Mouse (Mus musculus) left cerebral cortex, postnatal 36 days (tissue): ENCODE measurements around the gene Nucks1. TPM values are rescaled to one million over a fixed set of nuclear protein-coding genes. Genes with fewer than 3 reads are reported as not detected.

Experiments used
- DNase-seq, 2 experiments: peaks; one replicate each; pipeline ENCODE4 v3.0.0; 2021 to 2022; ENCODE audit warnings: low spot score in 2 of 2, mixed read lengths in 1 of 2
- intact Hi-C: fragments of 180-260 bp; cut with DNase I; formaldehyde crosslinking; loops from one replicate; pipeline ENCODE4 v1.15.1; 2025
- total RNA-seq, 2 experiments: library from RNA; stranded (reverse); gene quantifications; 2 replicates each; pipeline ENCODE4 v1.2.3; 2021

The Nucks1 gene
- total RNA-seq, 2 experiments from 2014 or later = 144 to 148 TPM

DNA sequence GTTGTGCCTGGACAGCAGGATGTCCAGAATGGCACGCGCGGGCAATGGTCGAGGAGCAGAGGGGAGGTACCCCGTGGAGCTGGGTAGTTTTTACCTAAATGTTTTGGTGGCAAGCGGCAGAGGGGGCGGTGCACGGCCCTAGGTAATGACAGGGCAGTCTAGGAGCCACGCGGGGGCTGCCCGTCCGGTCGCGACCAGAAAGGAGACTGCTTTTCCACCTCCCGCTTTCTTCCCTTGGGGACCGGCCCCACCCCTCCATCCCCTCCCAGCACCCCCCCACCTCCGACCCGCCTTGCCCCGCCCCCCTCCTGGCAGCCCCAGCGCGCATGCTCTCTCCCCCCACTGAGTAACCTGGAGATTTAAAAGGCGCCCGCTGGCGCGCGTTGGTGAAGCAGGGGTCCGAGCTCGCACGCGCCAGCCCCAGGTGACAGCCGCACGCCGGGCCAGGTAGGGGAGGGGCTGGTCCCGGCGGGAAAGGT, 52.3 kb downstream of the Nucks1 start, which contains the start of gene Slc45a3:
Slc45a3 (plus strand) TSS at position 362 of the 479 bp plus-strand sequence.
- intact Hi-C loops = no loop called here
- DNase-seq = no peak

DNA sequence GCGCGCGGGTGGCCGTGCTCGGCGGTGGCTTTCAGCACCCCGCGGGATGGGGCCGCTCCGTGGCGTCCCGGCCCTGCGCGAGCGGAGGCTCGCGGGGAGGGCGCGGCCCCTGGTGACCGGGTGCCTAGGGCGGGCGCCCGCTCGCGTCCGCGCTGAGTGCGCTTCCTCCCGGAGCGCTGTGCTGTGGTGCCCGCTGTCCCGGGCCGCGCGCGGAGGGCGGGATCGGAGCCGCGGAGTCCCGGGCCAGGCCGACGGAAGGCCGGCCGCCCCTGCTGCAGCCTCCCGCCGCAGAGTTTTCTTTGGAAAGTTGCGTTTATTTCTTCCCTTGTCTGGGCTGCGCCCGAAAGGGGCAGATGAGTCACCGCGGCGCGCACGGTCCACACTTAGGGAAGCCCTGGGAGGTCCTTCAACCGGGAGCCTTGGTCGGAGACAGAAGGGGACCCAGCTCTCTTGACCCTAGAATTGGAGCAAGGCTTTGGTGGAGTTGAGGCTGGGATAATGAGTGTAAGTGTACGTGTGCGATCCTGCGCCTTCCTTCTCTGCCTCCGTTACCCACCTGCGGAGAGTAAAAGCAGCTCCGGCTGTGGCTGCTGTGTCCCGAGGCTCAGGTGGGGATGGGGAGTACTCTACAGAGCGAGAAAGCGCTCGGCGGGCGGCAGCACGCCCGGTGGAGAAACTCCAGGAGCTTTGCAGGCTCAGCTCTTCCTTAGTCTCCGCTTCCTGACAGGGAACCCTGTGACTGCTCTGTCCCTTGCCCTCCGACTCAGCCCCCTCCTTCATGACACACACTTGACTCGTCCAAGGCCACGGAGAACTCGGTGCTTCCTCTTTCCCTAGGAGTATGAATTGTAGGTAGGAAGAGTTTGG, 53.0 kb downstream of the Nucks1 start:
- intact Hi-C loops = no loop called here
- DNase-seq = no peak

DNA sequence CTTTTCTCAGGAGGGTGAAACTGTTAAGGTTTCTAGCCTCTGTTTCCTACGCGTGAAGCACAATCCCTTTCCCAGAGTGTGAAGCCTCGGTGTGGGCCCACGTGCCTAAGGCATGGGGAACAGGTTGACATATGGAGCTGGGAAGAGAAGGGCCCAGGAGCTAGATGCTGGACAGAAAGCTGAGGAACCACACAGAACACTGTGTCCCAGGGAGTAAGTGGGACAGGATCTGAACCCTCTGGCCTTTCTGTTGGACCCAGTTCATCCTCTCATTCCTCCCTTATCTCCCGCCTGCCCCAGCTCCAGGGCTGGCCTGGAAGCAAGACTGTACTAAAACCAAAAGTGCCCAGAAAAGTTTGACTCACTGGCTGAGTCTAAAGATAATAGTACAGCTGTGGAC, 53.8 kb downstream of the Nucks1 start:
- intact Hi-C loops = no loop called here

DNA sequence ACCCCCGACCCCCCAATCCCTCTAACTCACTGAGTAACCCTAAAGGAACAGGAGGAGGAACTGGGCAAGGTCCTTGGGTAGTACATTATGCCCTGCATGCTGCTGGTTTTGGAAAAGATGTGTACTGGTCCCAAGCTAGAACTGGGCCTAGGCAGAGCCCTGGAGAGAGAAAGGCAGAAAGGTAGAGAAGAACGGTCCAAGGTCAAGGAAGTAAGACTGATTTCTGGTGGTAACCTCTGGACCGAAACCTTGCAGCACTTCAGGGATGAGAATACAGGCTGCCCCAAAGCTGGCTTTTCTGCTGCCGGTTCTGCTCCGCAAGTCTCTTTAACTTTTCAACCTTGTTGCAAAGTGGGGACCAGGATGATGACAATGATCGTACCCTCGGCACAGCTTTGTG, 54.2 kb downstream of the Nucks1 start:
- no peak for DNase-seq
- intact Hi-C loops = no loop called here

More for the DNA sequence above, 53.8 kb downstream of the Nucks1 start:
- no peak for DNase-seq

DNA sequence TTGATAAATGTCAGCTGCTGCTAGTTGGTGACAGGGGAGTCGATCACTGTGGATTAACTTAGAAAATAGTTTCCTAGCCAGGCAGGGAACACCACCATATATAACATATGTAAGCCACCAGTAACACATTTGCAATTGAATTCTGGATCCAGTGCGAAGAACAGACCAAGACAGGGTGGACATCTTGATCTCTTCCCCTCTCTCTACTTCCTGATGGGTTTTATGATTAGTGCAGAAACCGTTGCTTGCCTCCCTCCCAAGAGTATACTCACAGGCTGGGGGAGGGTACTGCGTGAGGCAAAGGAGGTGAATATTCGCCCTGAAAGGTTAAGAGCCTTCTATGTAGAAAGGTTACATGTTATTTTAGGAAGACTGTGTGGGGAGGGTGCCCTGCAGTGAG, 55.5 kb downstream of the Nucks1 start:
- no peak for DNase-seq
- intact Hi-C loops = no loop called here

DNA sequence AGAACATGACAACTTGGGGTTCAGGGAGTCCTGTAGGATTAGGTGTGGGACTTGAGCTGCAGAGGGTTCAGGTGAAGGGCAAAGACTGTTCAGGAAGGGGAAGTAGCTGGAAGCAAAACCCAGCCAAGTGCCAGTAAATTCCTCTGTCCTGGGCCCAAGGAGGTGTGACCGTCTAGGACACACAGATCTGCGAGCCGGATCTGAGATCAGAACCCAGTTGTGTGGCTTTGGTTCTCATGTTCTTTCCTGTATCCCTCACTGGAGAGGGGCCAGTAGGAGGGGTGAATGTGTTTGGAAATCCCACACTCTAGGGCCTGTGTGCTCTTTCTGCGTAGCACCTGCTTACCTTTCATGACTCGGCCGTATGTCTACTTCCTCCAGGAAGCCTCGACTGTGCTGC, 57.0 kb downstream of the Nucks1 start:
- intact Hi-C loops = no loop called here
- DNase-seq = no peak

DNA sequence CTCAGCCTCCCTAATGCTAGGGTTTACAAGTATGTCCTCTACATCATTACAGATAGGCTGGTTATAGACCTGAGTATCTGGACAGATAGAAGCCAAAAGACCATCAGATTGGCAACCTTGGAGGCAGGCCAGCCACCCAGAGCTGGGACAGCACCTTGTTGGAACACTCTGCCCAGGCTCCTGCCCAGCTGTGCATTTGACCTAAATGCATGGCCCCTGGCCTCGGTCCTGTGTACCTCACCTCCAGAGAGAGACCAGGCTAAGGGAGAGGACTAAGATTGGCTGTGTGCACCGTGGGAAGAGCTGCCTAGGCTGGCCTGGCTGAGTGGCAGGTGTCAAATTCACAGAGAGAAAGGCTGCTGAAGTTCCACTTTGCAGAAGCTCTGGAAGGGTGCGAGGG, 58.2 kb downstream of the Nucks1 start:
- intact Hi-C loops = no loop called here
- DNase-seq = no peak

DNA sequence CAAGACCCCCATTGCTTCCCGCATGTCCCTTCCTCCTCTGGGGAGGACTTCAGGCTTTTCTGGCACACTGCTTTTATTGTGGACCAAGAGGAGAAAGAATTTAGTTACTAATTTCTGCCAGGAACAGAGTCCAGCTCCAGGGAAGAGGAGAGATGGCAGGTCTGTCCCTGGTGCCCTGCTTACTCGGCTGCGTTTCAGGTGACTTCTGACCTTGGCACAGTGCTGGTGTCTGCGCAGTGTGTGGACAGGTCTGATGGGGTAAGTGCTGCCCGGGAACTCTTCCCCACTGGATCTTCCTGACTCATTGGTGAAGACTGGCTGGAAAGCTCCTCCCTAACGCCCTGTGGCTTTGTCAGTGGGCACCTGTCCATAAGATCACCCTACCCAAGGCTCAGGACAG, 58.6 kb downstream of the Nucks1 start:
- intact Hi-C loops = no loop called here
- DNase-seq = no peak

DNA sequence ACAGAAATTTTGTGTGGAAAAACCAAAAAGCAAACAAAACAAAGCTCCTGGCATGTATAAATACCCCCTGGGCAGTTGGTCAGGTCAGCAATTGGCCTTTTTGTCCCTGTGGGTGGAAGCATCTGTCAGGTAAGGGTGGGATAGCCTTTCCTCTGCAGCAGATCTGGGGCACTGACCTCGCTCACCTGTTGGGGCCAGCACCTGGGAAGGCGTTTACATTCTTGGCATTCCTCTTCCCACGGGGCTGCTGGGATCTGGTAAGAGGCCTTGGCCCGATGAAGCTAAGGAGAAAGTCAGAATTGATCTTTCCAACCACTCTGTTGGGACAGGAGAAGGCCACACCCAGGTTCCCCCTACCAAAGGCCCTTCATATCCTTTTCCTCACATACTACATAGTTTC, 59.5 kb downstream of the Nucks1 start:
- intact Hi-C loops = loop anchor here (10.0 kb wide), 1 partner anchor 255 kb away; no protein-coding TSS in a partner anchor

DNA sequence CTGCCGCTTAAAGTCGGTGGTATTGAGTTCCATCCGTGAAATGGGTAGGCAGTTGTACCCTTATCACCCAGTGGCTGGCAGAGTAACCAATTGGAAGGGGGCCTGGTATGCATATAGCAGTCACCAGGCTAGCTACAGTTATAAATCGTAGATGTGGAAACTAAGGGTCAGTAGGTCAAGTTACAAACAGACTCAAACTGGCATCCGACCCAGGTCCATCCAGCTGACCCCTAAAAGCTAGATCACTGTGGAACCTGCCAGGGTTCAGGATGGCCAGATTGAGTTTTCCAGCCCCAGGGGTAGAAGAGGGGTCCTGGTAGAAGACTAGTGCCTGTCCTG, 60.0 kb downstream of the Nucks1 start:
- no peak for DNase-seq
- intact Hi-C loops = loop anchor here (10.0 kb wide), 1 partner anchor 255 kb away; no protein-coding TSS in a partner anchor

More for the DNA sequence above, 59.5 kb downstream of the Nucks1 start:
- no peak for DNase-seq

DNA sequence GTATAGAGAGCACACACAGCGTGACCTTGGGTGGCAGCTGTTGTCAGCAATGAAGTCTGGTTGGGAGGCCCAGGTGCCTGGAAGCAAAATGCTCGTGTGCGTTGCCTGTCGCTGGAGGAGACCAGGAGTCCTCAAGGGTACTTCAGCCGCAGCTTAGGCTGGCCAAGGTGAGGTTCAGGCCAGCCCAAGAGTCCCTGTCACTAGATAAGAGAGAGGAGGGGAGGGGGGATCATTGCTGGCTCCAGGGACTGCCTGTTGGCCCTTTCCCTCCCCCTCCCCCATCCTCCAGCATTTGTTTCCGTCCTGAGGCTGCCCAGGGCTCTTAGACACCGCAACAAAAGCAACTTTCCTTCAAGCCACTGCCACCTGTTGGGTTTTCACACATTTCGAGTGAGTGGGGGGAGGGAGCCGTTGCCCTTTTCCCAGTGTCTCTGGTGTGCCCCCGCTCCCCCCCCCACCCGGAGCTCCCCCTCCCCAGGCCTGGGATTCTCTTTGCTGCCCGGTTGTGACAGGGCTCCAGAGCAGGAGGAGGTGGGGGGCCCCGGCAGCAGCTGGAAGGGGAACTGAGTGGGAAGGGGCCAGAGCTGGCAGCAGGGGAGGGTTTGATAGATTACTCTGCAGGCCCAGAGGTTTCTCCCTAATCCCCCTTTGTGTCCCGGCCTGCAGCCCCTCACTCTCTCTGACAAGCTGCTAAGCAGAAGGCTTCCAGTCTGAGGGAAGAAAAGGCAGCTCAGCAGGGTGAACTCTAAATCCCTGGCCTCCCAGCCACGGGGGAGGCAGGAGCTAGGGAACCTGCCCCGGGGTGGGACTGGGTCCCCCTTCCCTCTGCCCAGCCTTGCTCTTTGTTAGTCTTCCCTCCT, 60.6 kb downstream of the Nucks1 start:
- intact Hi-C loops = loop anchor here (10.0 kb wide), 1 partner anchor 256 kb away; no protein-coding TSS in a partner anchor
- DNase-seq = no peak

DNA sequence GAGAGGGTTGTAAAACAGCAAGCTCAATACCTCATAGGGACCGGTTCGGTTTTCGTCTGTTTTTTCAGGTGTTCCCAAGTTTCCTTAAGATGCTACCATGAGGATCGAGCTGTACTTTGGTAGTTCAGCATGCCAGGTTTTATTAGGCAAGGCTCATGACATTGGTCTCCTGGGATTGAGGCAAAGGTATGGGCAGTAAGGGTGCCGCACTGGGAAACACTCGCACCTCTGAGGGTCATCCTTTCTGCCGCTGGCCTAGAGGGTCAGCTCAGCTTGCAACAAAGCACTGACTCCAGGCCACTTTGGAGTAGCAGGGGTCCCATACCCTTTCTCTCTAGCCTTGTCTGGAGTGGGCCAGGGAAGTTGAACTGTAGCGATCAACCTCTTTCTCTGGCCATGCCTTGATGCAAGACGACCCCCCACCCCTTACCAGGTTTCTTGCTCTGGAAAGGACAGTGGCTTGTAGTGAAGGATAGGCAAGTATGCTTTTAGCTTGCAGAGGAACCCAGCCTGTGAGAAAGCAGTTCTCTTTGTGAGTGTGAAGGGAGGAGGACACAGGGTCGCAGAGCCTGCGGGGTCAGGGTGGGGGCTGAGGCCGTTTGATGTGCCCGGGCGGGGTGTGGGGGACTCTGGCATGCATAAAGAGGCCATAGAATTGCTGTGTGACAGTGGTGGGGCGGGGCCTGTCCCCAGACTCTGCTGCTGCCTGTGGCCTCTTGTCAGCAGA, 61.6 kb downstream of the Nucks1 start:
- DNase-seq = no peak
- intact Hi-C loops = loop anchor here (10.0 kb wide), 1 partner anchor 257 kb away; no protein-coding TSS in a partner anchor

DNA sequence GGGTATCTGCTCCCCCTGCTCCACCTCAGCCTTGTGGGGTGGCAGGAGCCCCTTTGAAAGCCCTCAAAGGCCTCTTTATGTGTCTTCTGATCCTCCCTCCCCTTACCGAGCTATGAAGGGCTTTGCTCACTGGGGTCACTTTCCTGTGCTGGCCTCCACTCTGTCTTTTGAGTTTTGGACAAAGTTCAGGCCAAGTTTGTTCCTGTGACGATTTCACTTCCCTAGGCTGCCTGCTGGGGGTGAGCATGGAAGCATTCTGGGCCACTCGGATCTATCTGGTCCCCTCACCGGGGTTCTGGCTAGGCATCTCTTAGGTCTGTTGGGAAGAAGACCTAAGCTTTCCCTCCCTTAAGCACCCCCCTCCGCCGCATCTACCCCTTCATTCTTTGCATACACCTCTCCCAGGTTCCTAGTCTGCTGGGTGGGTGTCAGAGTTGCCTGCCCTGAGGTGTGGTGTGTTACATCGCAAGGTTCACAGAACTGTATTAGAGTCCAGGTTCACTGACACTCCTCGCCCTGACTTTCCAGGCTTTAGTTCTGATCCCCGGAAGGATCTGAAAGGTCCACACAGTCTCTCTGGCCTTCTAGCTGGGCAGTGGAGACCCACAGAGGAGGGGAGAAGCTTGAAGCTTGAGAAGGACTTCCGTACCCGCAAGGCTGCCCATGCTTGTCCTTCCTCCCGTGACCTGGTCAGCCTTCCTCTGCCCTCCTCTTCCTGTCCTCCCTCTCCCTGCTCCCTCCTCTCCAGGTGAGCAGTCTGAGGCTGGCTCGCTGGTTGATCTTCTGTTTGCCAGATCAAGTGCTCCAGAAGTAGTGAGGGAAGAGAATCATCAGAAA, 62.4 kb downstream of the Nucks1 start:
- DNase-seq = no peak
- intact Hi-C loops = loop anchor here (10.0 kb wide), 1 partner anchor 258 kb away; no protein-coding TSS in a partner anchor

DNA sequence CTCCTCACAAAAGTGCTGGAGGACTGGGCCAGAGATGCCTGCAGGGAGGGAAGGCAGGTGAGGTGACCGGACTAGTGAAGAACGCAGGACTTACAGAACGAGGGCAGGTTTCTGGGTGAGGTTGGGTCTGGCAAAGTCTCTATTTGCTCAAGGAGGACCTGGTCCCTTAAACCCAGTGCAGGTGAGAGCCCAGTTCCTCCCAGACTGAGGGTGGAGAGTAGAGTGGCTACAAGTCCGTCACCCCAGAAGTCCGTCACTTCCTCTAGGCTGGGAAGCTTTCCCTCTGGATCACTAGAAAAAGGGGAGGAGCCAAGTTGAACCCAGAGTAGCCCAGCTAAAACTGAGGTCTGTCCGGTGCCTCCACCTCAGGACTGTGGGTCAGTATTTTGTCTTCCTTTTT, 63.7 kb downstream of the Nucks1 start:
- intact Hi-C loops = loop anchor here (10.0 kb wide), 1 partner anchor 259 kb away; no protein-coding TSS in a partner anchor
- DNase-seq = no peak

DNA sequence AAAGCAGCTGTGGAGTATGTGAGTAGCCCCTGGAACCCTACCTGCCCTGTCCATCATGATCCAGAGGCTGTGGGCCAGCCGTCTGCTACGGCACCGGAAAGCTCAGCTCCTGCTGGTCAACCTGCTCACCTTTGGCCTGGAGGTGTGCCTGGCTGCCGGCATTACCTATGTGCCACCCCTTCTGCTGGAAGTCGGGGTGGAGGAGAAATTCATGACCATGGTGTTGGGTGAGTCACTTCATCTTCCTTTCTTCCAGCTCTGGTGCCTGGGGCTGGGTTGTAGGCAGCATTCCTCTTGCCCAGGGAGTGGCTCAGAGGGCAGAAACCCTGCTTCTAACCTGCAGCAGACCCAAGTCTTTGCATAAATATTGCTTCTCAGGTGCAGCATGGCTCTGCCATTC, 66.6 kb downstream of the Nucks1 start:
- DNase-seq = no peak
- intact Hi-C loops = loop anchor here (10.0 kb wide), 1 partner anchor 262 kb away; no protein-coding TSS in a partner anchor

DNA sequence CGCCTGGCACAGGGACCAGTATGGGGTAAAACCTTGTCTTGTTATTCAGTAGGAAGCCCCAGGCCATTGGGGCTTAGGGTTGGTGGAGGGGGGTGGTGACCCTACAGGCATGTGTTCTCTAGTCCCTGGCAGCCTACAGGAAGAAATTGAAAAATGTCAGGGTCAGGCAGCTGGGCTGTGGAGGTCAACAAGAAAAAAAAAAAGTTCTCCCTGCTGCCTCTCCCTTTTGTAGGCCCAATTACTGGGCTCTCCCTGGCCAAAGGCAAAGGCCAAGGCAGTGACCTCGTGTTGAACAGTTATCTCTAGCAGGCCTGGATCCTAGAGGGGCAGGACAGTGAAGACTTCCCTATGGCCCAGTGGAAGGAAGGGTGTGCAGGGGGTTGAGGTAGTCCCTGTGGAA, 70.1 kb downstream of the Nucks1 start:
- DNase-seq = no peak
- intact Hi-C loops = loop anchor here (5.0 kb wide), 2 partner anchors 43 to 137 kb away; no protein-coding TSS in a partner anchor

DNA sequence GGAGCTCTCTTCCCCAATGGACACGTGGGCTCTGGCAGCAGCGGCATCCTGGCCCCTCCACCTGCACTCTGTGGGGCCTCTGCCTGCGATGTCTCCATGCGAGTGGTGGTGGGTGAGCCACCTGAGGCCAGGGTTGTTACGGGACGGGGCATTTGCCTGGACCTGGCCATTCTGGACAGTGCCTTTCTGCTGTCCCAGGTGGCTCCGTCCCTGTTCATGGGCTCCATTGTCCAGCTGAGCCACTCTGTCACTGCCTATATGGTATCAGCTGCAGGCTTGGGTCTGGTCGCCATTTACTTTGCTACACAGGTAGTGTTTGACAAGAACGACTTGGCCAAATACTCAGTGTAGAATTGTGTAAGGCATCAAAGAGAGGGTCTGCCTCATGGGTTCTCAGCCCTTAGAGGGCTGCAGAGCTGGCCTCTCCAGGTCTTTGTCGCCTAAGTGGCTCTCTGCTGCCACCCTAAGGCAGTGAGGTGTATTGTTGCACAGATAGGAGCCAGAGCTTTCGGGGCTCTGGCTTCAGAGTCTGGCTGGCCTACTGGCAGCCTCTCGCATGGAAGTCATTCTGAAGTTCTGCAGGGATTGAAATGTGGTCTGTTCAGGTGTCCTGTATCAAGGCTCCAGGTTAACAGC, 71.2 kb downstream of the Nucks1 start:
- intact Hi-C loops = loop anchor here (5.0 kb wide), 2 partner anchors 44 to 136 kb away; no protein-coding TSS in a partner anchor
- peak; percentile 63 to 68 for DNase-seq

DNA sequence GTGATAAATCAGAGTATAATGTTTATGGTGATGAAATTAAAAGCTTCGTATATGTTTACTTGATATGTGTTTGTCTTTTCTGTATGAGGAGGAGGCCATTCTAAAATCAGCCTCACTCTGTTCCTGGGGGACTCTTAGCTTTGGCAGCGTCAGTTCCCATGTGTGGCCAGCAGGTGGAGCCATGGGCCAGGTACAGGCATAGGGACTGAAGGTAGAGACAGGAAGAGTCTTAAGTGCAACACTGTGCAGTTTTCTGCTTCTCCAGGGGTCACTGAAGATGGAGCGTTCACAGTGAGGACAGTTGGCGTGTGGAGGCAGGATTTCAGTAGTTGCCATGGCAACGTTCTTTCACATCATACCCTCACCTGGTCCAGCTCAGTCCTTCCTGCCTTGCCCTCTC, 72.6 kb downstream of the Nucks1 start:
- peak; percentile 60 to 62 for DNase-seq
- intact Hi-C loops = loop anchor here (5.0 kb wide), 2 partner anchors 46 to 134 kb away; no protein-coding TSS in a partner anchor
